Mouse (Mus musculus): Measurements from ENCODE around the gene Cwc15. TPM values are rescaled to one million over a fixed set of nuclear protein-coding genes. Genes with fewer than 3 reads are reported as not detected.
"Not testable (repeated sequence)": the region's sequence is repeated elsewhere in the genome, so short reads cannot be mapped to it uniquely, and the experiment has no call there.

Cwc15 gene
- 169 and 171 TPM in 2 replicates for polyA plus RNA-seq (2015; fragmentation: Nextera tagmentation; extraction: Ambion mirVana)

- ATAC-seq (replicated peaks; ENCODE audit: low FRiP score): peak; percentile 99
Measured at GRCm38 (mm10) chr9:14500023-14500915, at the start of gene Cwc15, which contains the start of gene Kdm4d. Gene Cwc15, plus strand, starts transcription at chr9:14500617. Gene Kdm4d, minus strand, starts transcription at chr9:14500482.

DNA sequence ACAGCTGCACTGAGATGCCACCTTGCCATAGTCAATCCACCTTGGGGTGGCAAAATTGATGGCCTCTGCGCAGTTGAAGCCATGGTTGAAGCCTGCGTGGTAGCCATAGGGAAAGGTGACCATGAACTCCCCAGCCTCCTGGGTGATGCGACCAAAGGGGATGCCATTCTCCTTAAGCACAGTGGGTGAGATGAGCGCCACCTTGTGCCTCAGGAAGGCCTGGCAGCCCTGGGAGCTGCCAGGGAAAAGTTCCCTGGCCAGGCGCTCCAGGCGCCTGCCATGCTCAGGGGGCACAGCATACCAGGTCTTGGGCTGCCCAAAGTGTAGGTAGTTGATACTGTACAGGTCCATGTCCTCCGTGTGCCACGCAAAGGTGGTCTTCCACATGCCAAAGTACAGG is 49.3 kb upstream of the Cwc15 start:
- 73% methylated on average over 8 of the region's 8 CpGs for WGBS
- not testable (repeated sequence) for H3K4me1 ChIP-seq; H3K27me3 ChIP-seq; H3K9ac ChIP-seq; H3K4me3 ChIP-seq (replicated peaks); H3K27ac ChIP-seq; H3K9me3 ChIP-seq (replicated peaks); H3K36me3 ChIP-seq; ATAC-seq (replicated peaks; ENCODE audit: low FRiP score); H3K4me2 ChIP-seq

More at GRCm38 (mm10) chr9:14500023-14500915, at the start of gene Cwc15, which contains the start of gene Kdm4d:
- Histone ChIP-seq H3K36me3 (peaks cover 32% of the 10 kb centered on the region), H3K9me3 (replicated peaks) (no peaks in the 10 kb centered on the region), H3K4me3 (replicated peaks) (peak within 1 kb of the TSS; percentile 93), H3K27me3 (no peaks in the 10 kb centered on the region), H3K9ac (peak within 1 kb of the TSS; percentile 83), H3K4me2 (peak within 1 kb of the TSS; percentile 81), H3K4me1 (peaks cover 10% of the 10 kb centered on the region), H3K27ac (peak within 1 kb of the TSS; percentile 83)
- under 1% methylated on average over 59 of the region's 59 CpGs for WGBS

DNA sequence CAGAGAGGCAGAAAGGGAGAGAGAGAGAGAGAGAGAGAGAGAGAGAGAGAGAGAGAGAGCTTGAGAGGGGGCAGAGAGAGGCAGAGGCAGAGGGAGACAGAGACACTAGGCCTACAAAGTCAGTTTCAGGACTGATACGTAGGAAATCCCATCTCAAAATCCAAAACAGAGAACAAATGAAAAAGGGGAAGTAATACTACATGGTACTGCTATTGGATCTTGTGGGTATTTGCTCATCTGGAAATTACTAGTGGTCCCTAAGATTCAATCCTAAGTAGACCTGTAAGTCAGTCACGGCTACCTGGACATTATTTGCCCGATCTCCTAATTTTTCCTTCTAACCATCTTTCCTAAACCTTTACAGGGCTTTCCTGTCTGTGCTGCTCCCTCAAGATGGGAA is 44.1 kb upstream of the Cwc15 start:
- no peak overlapping the region for H3K9ac ChIP-seq
- no peak overlapping the region for H3K4me2 ChIP-seq
- H3K36me3 ChIP-seq: no peaks in the 10 kb centered on the region
- H3K4me1 ChIP-seq: no peaks in the 10 kb centered on the region
- 87% methylated on average over 3 of the region's 3 CpGs for WGBS
- H3K27me3 ChIP-seq: no peaks in the 10 kb centered on the region
- no peak overlapping the region for H3K4me3 ChIP-seq (replicated peaks)
- no peaks in the 10 kb centered on the region for H3K9me3 ChIP-seq (replicated peaks)
- H3K27ac ChIP-seq: no peak overlapping the region
- no peak for ATAC-seq (replicated peaks; ENCODE audit: low FRiP score)

DNA sequence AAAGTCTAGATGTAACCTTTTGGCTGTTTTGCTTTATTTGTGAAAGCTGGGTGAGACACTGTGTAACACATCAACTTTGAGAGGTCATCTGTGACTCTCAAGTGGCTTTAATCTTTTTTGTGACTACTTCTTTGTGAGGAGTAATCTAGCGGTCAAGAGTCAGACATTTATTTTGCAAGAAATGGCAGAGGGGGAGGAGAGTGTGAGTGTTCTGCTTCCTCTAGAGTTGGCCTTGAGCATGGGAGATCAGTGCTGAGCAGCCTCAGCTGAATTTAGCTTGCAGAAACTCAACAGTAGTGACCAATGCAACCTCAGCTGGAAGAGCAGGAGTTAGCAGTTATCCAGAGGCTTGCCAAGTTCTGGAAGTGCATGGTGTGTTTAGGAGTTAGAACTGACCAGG is 37.9 kb upstream of the Cwc15 start:
- H3K9me3 ChIP-seq (replicated peaks); H3K9ac ChIP-seq; H3K27me3 ChIP-seq; H3K4me1 ChIP-seq; H3K36me3 ChIP-seq; H3K27ac ChIP-seq; ATAC-seq (replicated peaks; ENCODE audit: low FRiP score); H3K4me3 ChIP-seq (replicated peaks); H3K4me2 ChIP-seq: not testable (repeated sequence)
- WGBS: 85% methylated on average over 1 of the region's 1 CpGs

GRCm38 (mm10) chr9:14463668-14464067 is 36.7 kb upstream of the Cwc15 start:
- not testable (repeated sequence) for H3K9me3 ChIP-seq (replicated peaks); H3K4me1 ChIP-seq; H3K4me2 ChIP-seq; H3K27ac ChIP-seq; H3K4me3 ChIP-seq (replicated peaks); H3K9ac ChIP-seq; H3K27me3 ChIP-seq; ATAC-seq (replicated peaks; ENCODE audit: low FRiP score); H3K36me3 ChIP-seq
- 86% methylated on average over 12 of the region's 12 CpGs for WGBS

DNA sequence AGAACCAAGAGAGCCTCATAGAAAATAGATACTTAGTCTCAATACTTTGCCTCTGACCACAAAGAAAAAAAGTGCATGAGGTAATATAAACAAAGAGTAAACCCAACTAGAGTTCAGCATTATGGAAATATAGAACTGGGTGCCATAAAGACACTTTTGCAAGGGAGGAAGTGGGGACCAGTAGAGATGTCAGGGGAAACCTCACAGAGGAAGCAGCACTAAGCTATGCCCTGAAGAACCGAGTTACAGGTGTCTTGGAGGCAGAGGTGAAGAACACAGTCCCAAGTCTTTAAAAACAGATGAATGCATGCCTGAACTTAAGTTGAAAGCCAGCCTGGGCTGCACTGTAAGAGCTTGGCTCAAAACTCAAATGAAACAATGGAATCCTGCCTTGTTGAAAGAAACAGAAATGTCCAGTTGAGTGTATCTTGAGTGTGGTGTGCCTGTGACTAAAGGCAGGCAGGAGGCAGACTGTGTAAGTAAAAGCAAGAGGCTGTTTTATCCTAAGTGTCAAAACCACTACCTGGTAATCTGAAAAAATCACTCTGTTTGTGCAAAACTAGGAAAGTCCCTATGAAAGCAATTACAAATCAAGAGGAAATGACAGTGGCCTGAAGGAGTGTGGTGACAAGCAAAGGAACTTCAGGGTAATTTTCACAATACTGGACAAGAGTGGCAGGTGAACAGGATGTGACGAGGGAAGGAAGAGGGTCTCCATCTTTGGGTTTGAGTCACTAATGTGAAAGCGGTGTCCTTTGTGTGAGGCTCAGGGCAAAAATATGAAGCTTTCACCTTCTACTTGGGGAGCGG is 1.3 kb upstream of the Cwc15 start:
- Histone ChIP-seq H3K9ac (0 out of 2 replicates have a peak overlapping the region, but pooled peaks have one; percentile 73), H3K4me2 (peak overlapping the region; percentile 81), H3K36me3 (peaks cover 21% of the 10 kb centered on the region), H3K4me1 (peaks cover 10% of the 10 kb centered on the region), H3K27ac (no peak overlapping the region), H3K4me3 (replicated peaks) (peak overlapping the region; percentile 93), H3K27me3 (no peaks in the 10 kb centered on the region), H3K9me3 (replicated peaks) (no peaks in the 10 kb centered on the region)
- ATAC-seq (replicated peaks; ENCODE audit: low FRiP score): no peak
- 85% methylated on average over 4 of the region's 4 CpGs for WGBS

GRCm38 (mm10) chr9:14500916-14501424 is 553 bp downstream of the Cwc15 start:
- Histone ChIP-seq H3K27me3 (no peaks in the 10 kb centered on the region), H3K4me2 (peak overlapping the region; percentile 63), H3K36me3 (peaks cover 39% of the 10 kb centered on the region), H3K4me1 (peaks cover 10% of the 10 kb centered on the region), H3K27ac (peak overlapping the region; percentile 78), H3K9me3 (replicated peaks) (no peaks in the 10 kb centered on the region), H3K9ac (peak overlapping the region; percentile 83), H3K4me3 (replicated peaks) (peak overlapping the region; percentile 93)
- 6% methylated on average over 10 of the region's 10 CpGs for WGBS
- ATAC-seq (replicated peaks; ENCODE audit: low FRiP score): no peak

GRCm38 (mm10) chr9:14512633-14513445 is 12.4 kb downstream of the Cwc15 start:
- 0 out of 2 replicates have a peak, but pooled peaks have one; percentile 25 for ATAC-seq (replicated peaks; ENCODE audit: low FRiP score)

DNA sequence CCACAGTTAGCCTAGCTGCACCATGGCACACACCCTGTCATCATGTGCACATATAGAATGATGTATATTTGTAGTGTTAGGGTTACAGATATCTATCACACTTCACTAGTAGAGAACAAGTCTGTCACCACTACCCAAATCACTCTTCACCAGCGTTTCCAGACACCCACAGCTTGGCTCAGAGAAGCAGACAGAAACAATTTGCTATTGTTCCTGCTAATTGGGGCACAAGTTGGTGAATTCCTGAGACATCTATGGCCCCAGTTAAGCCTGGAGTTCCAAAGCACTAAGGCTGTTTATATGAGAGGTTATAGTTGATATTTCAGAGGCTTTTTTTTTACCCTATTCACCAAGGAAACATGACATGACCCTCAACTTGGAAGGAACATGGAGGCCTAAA is 16.9 kb downstream of the Cwc15 start:
- no peak overlapping the region for H3K4me2 ChIP-seq
- H3K4me3 ChIP-seq (replicated peaks): no peak overlapping the region
- no peaks in the 10 kb centered on the region for H3K27me3 ChIP-seq
- no peak for ATAC-seq (replicated peaks; ENCODE audit: low FRiP score)
- 73% methylated on average over 1 of the region's 1 CpGs for WGBS
- no peak overlapping the region for H3K9ac ChIP-seq
- peaks cover 7% of the 10 kb centered on the region; the same call in 1 of the 2 replicates for H3K4me1 ChIP-seq
- no peaks in the 10 kb centered on the region for H3K9me3 ChIP-seq (replicated peaks)
- H3K27ac ChIP-seq: no peak overlapping the region
- peaks cover 7% of the 10 kb centered on the region for H3K36me3 ChIP-seq

More at GRCm38 (mm10) chr9:14512633-14513445, 12.4 kb downstream of the Cwc15 start:
- Histone ChIP-seq H3K36me3 (peaks cover 47% of the 10 kb centered on the region), H3K9ac (no peak overlapping the region), H3K27me3 (no peaks in the 10 kb centered on the region), H3K4me2 (no peak overlapping the region), H3K27ac (no peak overlapping the region), H3K4me1 (no peaks in the 10 kb centered on the region), H3K4me3 (replicated peaks) (no peak overlapping the region), H3K9me3 (replicated peaks) (no peaks in the 10 kb centered on the region)
- 80% methylated on average over 9 of the region's 9 CpGs for WGBS

DNA sequence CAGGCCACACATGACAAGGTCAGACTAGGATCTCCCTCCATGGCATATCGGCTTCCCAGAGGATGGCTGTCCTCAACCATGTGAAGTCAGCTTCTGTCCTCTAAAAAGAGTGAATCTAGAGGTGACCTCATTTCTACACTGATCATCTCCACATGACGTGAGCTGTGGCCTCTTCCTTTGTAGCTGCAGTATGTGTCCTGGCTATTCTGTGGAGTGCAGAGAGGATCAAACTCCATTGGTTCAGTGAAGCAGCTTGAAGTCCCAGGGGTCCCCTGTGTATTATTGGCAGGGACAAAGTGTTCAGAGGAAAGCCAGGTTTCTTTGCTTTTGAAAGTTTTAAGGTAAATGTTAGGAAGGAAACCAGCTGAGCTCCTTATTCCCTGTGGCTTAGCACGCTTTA is 17.7 kb downstream of the Cwc15 start:
- 71% methylated on average over 3 of the region's 3 CpGs for WGBS
- ATAC-seq (replicated peaks; ENCODE audit: low FRiP score): no peak
- H3K4me1 ChIP-seq: peaks cover 7% of the 10 kb centered on the region; the same call in 1 of the 2 replicates
- no peak overlapping the region for H3K27ac ChIP-seq
- no peak overlapping the region for H3K4me3 ChIP-seq (replicated peaks)
- no peaks in the 10 kb centered on the region for H3K9me3 ChIP-seq (replicated peaks)
- no peaks in the 10 kb centered on the region for H3K36me3 ChIP-seq
- no peak overlapping the region for H3K9ac ChIP-seq
- H3K27me3 ChIP-seq: no peaks in the 10 kb centered on the region
- H3K4me2 ChIP-seq: no peak overlapping the region

GRCm38 (mm10) chr9:14520971-14521670 is 20.7 kb downstream of the Cwc15 start:
- Histone ChIP-seq H3K4me2 (no peak overlapping the region), H3K4me1 (peaks cover 7% of the 10 kb centered on the region; the same call in 1 of the 2 replicates), H3K27ac (no peak overlapping the region), H3K9ac (no peak overlapping the region), H3K4me3 (replicated peaks) (no peak overlapping the region), H3K9me3 (replicated peaks) (no peaks in the 10 kb centered on the region), H3K27me3 (no peaks in the 10 kb centered on the region), H3K36me3 (no peaks in the 10 kb centered on the region)
- WGBS: 33% methylated on average over 3 of the region's 3 CpGs
- no peak for ATAC-seq (replicated peaks; ENCODE audit: low FRiP score)
